Comparison of ENCODE assay signal across 15 mouse cellular contexts in genomic region chr4:126454547-126455254, GRCm38 (mm10).
"Had no signal": no experiment of that assay in that cellular context is flagged by ENCODE, and none has a peak within 500 bp of the region (broad histone marks: within the 10 kb centered on the region; RNA-seq: fewer than 3 reads in every experiment).

No protein-coding gene starts in this region.

- DNase-seq: kidney, adult 18-20 months; kidney, postnatal 10 days; kidney, postnatal 4 days; layer of hippocampus, postnatal 36 days; liver; liver, embryonic 13.5 days; thymus, adult 2 months; thymus, postnatal 25 days had no signal

- H3K4me1 ChIP-seq: intestine, embryonic 15.5 days; limb, embryonic 12.5 days; liver, embryonic 13.5 days; midbrain, embryonic 15.5 days; neural tube, embryonic 12.5 days had no signal

- H3K27ac ChIP-seq: intestine, embryonic 15.5 days; limb, embryonic 12.5 days; liver, embryonic 13.5 days; macrophage; midbrain, embryonic 15.5 days; neural tube, embryonic 12.5 days had no signal

- H3K27me3 ChIP-seq: intestine, embryonic 15.5 days; limb, embryonic 12.5 days; liver, embryonic 13.5 days; megakaryocyte, embryonic 14.5 days; midbrain, embryonic 15.5 days; neural tube, embryonic 12.5 days had no signal

- H3K4me2 ChIP-seq: intestine, embryonic 15.5 days; limb, embryonic 12.5 days; liver, embryonic 13.5 days; midbrain, embryonic 11.5 days; midbrain, embryonic 15.5 days; neural tube, embryonic 12.5 days had no signal

- H3K9ac ChIP-seq: intestine, embryonic 15.5 days; limb, embryonic 12.5 days; liver, embryonic 13.5 days; midbrain, embryonic 15.5 days; neural tube, embryonic 12.5 days had no signal

- H3K9me3 ChIP-seq: intestine, embryonic 15.5 days; limb, embryonic 12.5 days; liver, embryonic 13.5 days; midbrain, embryonic 15.5 days; neural tube, embryonic 12.5 days had no signal

- ATAC-seq: intestine, embryonic 15.5 days; midbrain, embryonic 15.5 days had no signal

- H3K4me3 ChIP-seq: intestine, embryonic 15.5 days; limb, embryonic 12.5 days; liver, embryonic 13.5 days; megakaryocyte, embryonic 14.5 days; midbrain, embryonic 15.5 days; neural tube, embryonic 12.5 days had no signal
